Mouse (Mus musculus) kidney, adult 2 months (tissue): Measurements from ENCODE around the gene Srgap2. TPM values are rescaled to one million over a fixed set of nuclear protein-coding genes. Genes with fewer than 3 reads are reported as not detected.
A peak's percentile ranks its signal among the peaks of the same experiment; 100 is the strongest.

Experiments used
- DNase-seq: peaks from one replicate; pipeline ENCODE4 v3.0.0; 2021
- H3K27ac ChIP-seq: fragments of 200-500 bp; 2 replicates; pipeline ENCODE4 v1.5.1; 2012; ENCODE audit warnings: low read depth, low read length, control low read depth, inconsistent platforms; ENCODE audit not compliant: insufficient read depth
- H3K27me3 ChIP-seq: fragments of 200-500 bp; replicated peaks from 2 replicates; pipeline ENCODE4 v1.6.1; 2012; ENCODE audit warnings: mild to moderate bottlenecking, moderate library complexity, low read length, inconsistent platforms; ENCODE audit not compliant: control insufficient read depth, insufficient read depth
- H3K36me3 ChIP-seq: fragments of 200-500 bp; 2 replicates; pipeline ENCODE4 v1.6.1; 2012; ENCODE audit warnings: mild to moderate bottlenecking, moderate library complexity, low read length, inconsistent platforms; ENCODE audit not compliant: control insufficient read depth, insufficient read depth
- H3K4me1 ChIP-seq: fragments of 200-500 bp; 2 replicates; pipeline ENCODE4 v1.6.1; 2011; ENCODE audit warnings: low read length; ENCODE audit not compliant: control insufficient read depth, insufficient read depth
- H3K4me3 ChIP-seq: fragments of 200-500 bp; 2 replicates; pipeline ENCODE4 v1.5.1; 2011; ENCODE audit warnings: mild to moderate bottlenecking, low read depth, low read length, control low read depth; ENCODE audit not compliant: insufficient read depth
- CTCF ChIP-seq: fragments of 200-500 bp; conservative IDR thresholded peaks from 2 replicates; pipeline ENCODE4 v1.5.1; 2011; ENCODE audit warnings: low read depth, mild to moderate bottlenecking, control low read depth, low read length, moderate library complexity, mixed read lengths; ENCODE audit not compliant: insufficient read depth, insufficient read length
- POLR2A ChIP-seq: fragments of 200-500 bp; IDR thresholded peaks from one replicate; pipeline ENCODE4 v1.6.1; 2011; ENCODE audit warnings: low read depth, low read length, control low read depth
- WGBS: fragments of 180-500 bp; shearing (Covaris S2); methylation state at CpG from one replicate; pipeline ENCODE4 v1.1.7; 2018; 5-methylcytosine and 5-hydroxymethylcytosine counted together
- polyA plus RNA-seq: library from polyadenylated mRNA; depleted of rRNA; stranded (reverse); fragments of >200 nt; gene quantifications from 2 replicates; pipeline ENCODE4 v1.2.3, GENCODE M21; 2012

Gene Srgap2
- polyA plus RNA-seq, 1 experiment: 13.0 TPM

DNA sequence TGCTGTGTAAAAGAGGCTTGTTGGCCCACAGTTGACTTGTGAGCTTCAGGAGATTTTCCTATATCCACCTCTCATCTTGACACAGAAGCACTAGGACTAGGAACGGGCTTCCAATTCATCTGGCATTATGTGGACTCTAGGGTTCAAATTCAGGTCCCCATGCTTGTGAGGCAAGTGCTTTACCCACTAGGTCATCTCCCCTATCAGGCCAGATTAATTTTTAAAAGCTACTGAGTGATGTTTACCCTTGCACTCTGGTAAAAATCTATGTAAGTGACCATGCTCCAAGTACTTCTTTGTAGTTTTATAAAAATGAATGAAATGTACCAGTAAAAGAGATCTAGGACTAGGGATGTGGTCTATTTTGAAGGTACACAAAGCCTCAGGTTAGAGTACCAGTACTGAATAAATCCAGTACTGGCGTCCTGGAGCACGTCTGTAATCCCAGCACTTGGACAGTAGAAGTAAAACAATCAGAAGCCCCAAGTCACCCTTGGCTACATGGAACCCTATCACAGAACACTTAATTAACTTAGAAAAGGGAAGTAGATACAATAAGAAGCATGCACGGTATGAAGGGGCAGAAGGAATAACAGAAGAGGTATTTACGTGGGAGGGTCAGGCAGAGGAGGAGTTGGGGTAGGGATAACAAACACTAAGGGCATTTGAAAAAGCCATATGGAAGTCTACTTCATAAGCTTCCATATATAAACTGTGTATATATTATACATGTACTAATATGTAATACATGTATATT is 40.9 kb downstream of the Srgap2 start:
- TF ChIP-seq CTCF (no peak), POLR2A (no peak)
- H3K36me3 ChIP-seq: no peaks in the 10 kb centered on the region
- 51% methylated on average over 5 of the region's 5 CpGs for WGBS
- peaks cover 8% of the 10 kb centered on the region; the same call in 1 of the 2 replicates for H3K4me1 ChIP-seq
- peak; percentile 52 for DNase-seq
- no peak overlapping the region for H3K27ac ChIP-seq
- no peak overlapping the region for H3K4me3 ChIP-seq
- H3K27me3 ChIP-seq: no peaks in the 10 kb centered on the region

DNA sequence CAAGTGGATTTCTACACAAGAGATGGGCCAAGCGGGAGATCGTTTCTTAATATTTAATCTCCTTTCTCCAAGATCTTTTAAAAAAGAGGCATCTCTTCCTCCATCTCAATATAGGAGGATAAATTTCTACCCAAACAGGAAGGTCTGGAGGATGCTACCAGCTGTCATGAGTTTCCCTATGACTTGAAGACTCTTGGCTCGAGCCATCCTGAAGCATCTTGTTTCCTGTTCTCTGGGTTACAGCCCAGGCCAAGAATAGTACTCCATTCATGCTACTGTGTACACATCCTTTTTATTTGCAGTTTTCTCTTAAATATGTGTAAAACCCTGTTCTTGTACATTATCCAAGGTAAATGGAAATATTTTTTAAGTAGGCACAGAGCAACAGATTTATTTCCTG is 44.9 kb downstream of the Srgap2 start:
- H3K4me3 ChIP-seq: no peak overlapping the region
- no peaks in the 10 kb centered on the region for H3K36me3 ChIP-seq
- H3K4me1 ChIP-seq: peaks cover 16% of the 10 kb centered on the region; the same call in 1 of the 2 replicates
- H3K27me3 ChIP-seq: no peaks in the 10 kb centered on the region
- DNase-seq: peak; percentile 65
- 72% methylated on average over 3 of the region's 3 CpGs for WGBS
- no peak overlapping the region for H3K27ac ChIP-seq
- TF ChIP-seq CTCF (no peak), POLR2A (no peak)

DNA sequence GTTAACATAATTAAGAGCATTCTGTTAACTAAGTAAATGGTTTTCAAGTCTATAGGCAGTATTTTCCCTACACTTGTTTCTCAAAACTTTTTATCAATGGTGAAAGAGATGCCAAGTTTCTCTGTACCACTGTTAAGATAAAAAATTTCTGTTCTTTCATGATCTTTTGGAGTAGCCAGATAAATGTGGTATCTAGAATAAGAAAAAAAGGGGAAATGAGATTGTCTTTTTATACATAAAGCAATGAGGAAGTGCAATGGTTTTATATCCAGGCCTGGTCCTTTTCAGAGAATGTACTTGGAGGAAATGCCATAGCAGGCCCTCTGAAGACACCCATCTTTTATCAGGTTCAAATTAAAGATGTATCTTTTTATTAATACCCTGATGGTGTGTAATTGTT is 45.8 kb downstream of the Srgap2 start:
- Histone ChIP-seq H3K4me3 (no peak overlapping the region), H3K27ac (no peak overlapping the region), H3K27me3 (no peaks in the 10 kb centered on the region), H3K36me3 (no peaks in the 10 kb centered on the region), H3K4me1 (peaks cover 14% of the 10 kb centered on the region; the same call in 1 of the 2 replicates)
- DNase-seq: no peak
- no peak for TF ChIP-seq CTCF
- TF ChIP-seq POLR2A: no peak

DNA sequence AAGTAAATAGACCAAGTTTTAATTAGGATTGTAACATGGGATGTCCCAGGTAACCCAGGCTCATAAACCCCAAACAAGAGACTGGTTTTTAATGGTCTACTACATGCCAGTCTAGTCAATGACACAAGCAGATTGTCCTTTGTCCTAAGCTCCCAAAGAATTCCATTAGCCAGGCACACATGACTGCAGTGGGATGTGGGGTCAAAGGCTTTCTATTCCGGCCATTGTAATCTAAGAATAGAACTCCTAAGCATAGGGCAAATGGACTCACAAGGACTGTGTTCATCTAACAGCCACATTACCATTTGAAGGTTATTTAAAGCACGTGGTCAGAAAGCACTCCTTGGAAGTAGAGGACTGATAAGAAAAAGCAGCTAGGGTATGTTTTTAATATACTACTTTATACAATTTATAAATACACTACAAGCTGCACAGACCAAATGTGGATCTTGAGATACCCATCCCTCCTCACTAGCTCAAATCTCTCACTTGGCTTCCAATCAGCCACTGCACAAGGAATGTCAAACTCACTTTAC is 48.3 kb downstream of the Srgap2 start:
- H3K27me3 ChIP-seq: no peaks in the 10 kb centered on the region
- H3K4me1 ChIP-seq: peaks cover 14% of the 10 kb centered on the region; the same call in 1 of the 2 replicates
- no peak overlapping the region for H3K4me3 ChIP-seq
- no peak for TF ChIP-seq POLR2A
- TF ChIP-seq CTCF: no peak
- 26% methylated on average over 2 of the region's 2 CpGs for WGBS
- DNase-seq: peak; percentile 80
- H3K36me3 ChIP-seq: no peaks in the 10 kb centered on the region
- H3K27ac ChIP-seq: peak overlapping the region; percentile 76; the same call in 1 of the 2 replicates

DNA sequence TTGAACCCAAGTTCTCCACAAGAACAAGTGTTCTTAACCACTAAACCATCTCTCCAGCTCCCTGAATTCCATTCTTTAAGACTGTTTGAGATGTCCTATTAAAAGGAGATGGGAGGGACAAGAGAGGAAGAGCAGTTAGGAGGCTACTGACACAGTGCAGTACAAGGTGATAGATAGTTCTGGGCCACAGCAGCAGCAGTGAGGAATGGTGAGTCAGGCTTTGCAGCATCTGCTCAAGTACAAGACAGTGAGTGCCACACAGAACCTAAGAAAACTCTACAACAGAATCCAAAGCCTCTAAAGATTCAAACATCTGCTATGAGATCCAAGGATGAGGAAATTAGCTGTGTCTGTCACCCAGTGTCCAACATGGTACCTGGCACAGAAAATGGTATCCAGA is 51.8 kb downstream of the Srgap2 start:
- no peak for DNase-seq
- TF ChIP-seq POLR2A (no peak), CTCF (no peak)

DNA sequence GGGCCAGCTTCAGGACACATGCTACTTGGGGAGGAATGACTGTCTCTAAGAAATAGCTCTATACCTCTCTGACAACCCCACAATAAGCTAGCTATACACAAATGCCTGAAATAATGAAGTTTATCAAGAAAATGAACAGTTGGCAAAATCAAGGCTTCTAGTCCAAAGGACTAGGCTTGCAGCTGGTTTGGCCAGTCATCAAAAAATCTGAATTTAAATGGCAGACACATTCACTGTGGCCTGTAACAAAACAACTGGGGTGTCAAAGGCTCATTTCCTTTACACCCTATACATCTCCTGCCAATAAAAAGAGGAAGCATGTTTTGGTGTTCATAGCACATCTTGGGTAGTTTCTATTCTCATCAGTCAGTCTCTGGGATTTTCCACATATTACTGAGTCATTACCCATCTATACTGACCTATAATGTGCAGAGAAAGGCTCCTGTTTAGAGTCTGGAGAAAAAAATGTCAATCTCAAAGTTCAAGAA is 53.5 kb downstream of the Srgap2 start:
- DNase-seq: no peak
- no peaks in the 10 kb centered on the region for H3K27me3 ChIP-seq
- no peak overlapping the region for H3K4me3 ChIP-seq
- peaks cover 17% of the 10 kb centered on the region; the same call in 1 of the 2 replicates for H3K4me1 ChIP-seq
- no peak for TF ChIP-seq CTCF
- no peak for TF ChIP-seq POLR2A
- H3K36me3 ChIP-seq: no peaks in the 10 kb centered on the region
- H3K27ac ChIP-seq: no peak overlapping the region

More for the DNA sequence above, 51.8 kb downstream of the Srgap2 start:
- no peak overlapping the region for H3K27ac ChIP-seq
- no peak overlapping the region for H3K4me3 ChIP-seq
- no peaks in the 10 kb centered on the region for H3K36me3 ChIP-seq
- H3K27me3 ChIP-seq: no peaks in the 10 kb centered on the region
- peaks cover 14% of the 10 kb centered on the region; the same call in 1 of the 2 replicates for H3K4me1 ChIP-seq

DNA sequence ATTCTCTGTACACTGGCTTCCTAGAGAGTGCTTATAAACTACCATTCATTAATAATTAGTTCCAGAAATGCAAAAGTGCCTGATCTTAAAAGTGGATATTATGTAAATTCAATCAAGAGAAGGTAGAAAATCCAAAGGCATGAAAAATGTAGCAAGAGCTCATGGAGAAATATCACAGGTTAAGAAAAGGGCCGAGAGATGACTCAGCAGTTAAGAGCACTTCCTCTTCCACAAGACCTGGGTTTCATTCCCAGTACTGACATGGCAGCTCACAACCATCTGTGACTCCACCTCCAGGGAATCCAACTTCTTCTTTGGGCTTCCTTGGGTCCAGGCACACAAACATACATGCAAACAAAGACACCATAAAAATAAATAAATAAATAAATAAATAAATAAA is 56.6 kb downstream of the Srgap2 start:
- H3K27me3 ChIP-seq: no peaks in the 10 kb centered on the region
- H3K27ac ChIP-seq: no peak overlapping the region
- 77% methylated on average over 1 of the region's 1 CpGs for WGBS
- TF ChIP-seq CTCF: no peak
- TF ChIP-seq POLR2A: no peak
- H3K36me3 ChIP-seq: no peaks in the 10 kb centered on the region
- H3K4me1 ChIP-seq: peaks cover 20% of the 10 kb centered on the region
- no peak overlapping the region for H3K4me3 ChIP-seq
- no peak for DNase-seq
